Mouse (Mus musculus) brain, embryonic 14.5 days (tissue): Measurements from ENCODE around the gene Gm38392.

Source experiments
- CTCF ChIP-seq: fragments of 200-500 bp; IDR thresholded peaks from 2 replicates; pipeline ENCODE4 v1.5.1; 2012; ENCODE audit warnings: inconsistent platforms, mild to moderate bottlenecking, moderate library complexity, borderline replicate concordance; ENCODE audit not compliant: insufficient read depth, insufficient read length; ENCODE audit errors: extremely low read depth
- POLR2A ChIP-seq: fragments of 200-500 bp; IDR thresholded peaks from 2 replicates; pipeline ENCODE4 v1.6.1; 2012; ENCODE audit warnings: mild to moderate bottlenecking, inconsistent platforms, borderline replicate concordance; ENCODE audit not compliant: poor library complexity, insufficient read depth, insufficient read length, severe bottlenecking; ENCODE audit errors: extremely low read depth

GRCm38 (mm10) chr3:88216534-88217326 is 70.3 kb downstream of the Gm38392 start:
- TF ChIP-seq CTCF: no peak
- no peak for TF ChIP-seq POLR2A
